Mouse (Mus musculus): Measurements from ENCODE around the gene Kctd12b. TPM values are rescaled to one million over a fixed set of nuclear protein-coding genes. Genes with fewer than 3 reads are reported as not detected.
"Not testable (repeated sequence)": the region's sequence is repeated elsewhere in the genome, so short reads cannot be mapped to it uniquely, and the experiment has no call there.

Kctd12b gene
- total RNA-seq (2017): 4.7 and 6.2 TPM in 2 replicates

GRCm38 (mm10) chrX:153695782-153696395 lies at the start of gene Kctd12b:
TSS of gene Kctd12b (minus strand) at chrX:153696391.
- peak; percentile 84 to 90 for ATAC-seq (replicated peaks in 1 of 2; ENCODE audit: insufficient read depth in 1 of 2, low FRiP score in 2 of 2, low TSS enrichment in 1 of 2, low read depth in 1 of 2, poor library complexity in 2 of 2, severe bottlenecking in 2 of 2)

- no peak for ATAC-seq (replicated peaks in 1 of 2; ENCODE audit: insufficient read depth in 1 of 2, low FRiP score in 2 of 2, low TSS enrichment in 1 of 2, low read depth in 1 of 2, poor library complexity in 2 of 2, severe bottlenecking in 2 of 2)
These were observed 46.3 kb upstream of the Kctd12b start for GRCm38 (mm10) chrX:153742493-153742892.

- no peak for ATAC-seq (replicated peaks in 1 of 2; ENCODE audit: insufficient read depth in 1 of 2, low FRiP score in 2 of 2, low TSS enrichment in 1 of 2, low read depth in 1 of 2, poor library complexity in 2 of 2, severe bottlenecking in 2 of 2)
These were observed 39.5 kb upstream of the Kctd12b start for GRCm38 (mm10) chrX:153735697-153736096.

- no peak for ATAC-seq (replicated peaks in 1 of 2; ENCODE audit: insufficient read depth in 1 of 2, low FRiP score in 2 of 2, low TSS enrichment in 1 of 2, low read depth in 1 of 2, poor library complexity in 2 of 2, severe bottlenecking in 2 of 2)
These were observed 28.2 kb upstream of the Kctd12b start for GRCm38 (mm10) chrX:153724400-153724799.

GRCm38 (mm10) chrX:153723110-153723916 lies 27.1 kb upstream of the Kctd12b start, which contains the start of gene Nbdy:
TSS of gene Nbdy (plus strand) at chrX:153723590.
- ATAC-seq (replicated peaks in 1 of 2; ENCODE audit: insufficient read depth in 1 of 2, low FRiP score in 2 of 2, low TSS enrichment in 1 of 2, low read depth in 1 of 2, poor library complexity in 2 of 2, severe bottlenecking in 2 of 2): peak; percentile 97 to 99

GRCm38 (mm10) chrX:153719602-153720001 lies 23.4 kb upstream of the Kctd12b start:
- peak in 1 of 2 experiments; percentile 37; a peak in 1 of 4 replicates for ATAC-seq (replicated peaks in 1 of 2; ENCODE audit: insufficient read depth in 1 of 2, low FRiP score in 2 of 2, low TSS enrichment in 1 of 2, low read depth in 1 of 2, poor library complexity in 2 of 2, severe bottlenecking in 2 of 2)

- ATAC-seq (replicated peaks in 1 of 2; ENCODE audit: insufficient read depth in 1 of 2, low FRiP score in 2 of 2, low TSS enrichment in 1 of 2, low read depth in 1 of 2, poor library complexity in 2 of 2, severe bottlenecking in 2 of 2): no peak
These were observed 20.5 kb upstream of the Kctd12b start for GRCm38 (mm10) chrX:153716716-153717115.

GRCm38 (mm10) chrX:153707735-153708134 lies 11.5 kb upstream of the Kctd12b start:
- no peak for ATAC-seq (replicated peaks in 1 of 2; ENCODE audit: insufficient read depth in 1 of 2, low FRiP score in 2 of 2, low TSS enrichment in 1 of 2, low read depth in 1 of 2, poor library complexity in 2 of 2, severe bottlenecking in 2 of 2)

- no peak for ATAC-seq (replicated peaks in 1 of 2; ENCODE audit: insufficient read depth in 1 of 2, low FRiP score in 2 of 2, low TSS enrichment in 1 of 2, low read depth in 1 of 2, poor library complexity in 2 of 2, severe bottlenecking in 2 of 2)
These were observed 4.3 kb upstream of the Kctd12b start for GRCm38 (mm10) chrX:153700463-153700862.

- ATAC-seq (replicated peaks in 1 of 2; ENCODE audit: insufficient read depth in 1 of 2, low FRiP score in 2 of 2, low TSS enrichment in 1 of 2, low read depth in 1 of 2, poor library complexity in 2 of 2, severe bottlenecking in 2 of 2): not testable (repeated sequence)
These were observed 28.0 kb downstream of the Kctd12b start for GRCm38 (mm10) chrX:153668233-153668632.

- ATAC-seq (replicated peaks in 1 of 2; ENCODE audit: insufficient read depth in 1 of 2, low FRiP score in 2 of 2, low TSS enrichment in 1 of 2, low read depth in 1 of 2, poor library complexity in 2 of 2, severe bottlenecking in 2 of 2): peak; percentile 76 to 86
These were observed 31.3 kb downstream of the Kctd12b start for GRCm38 (mm10) chrX:153664903-153665302.

- ATAC-seq (replicated peaks in 1 of 2; ENCODE audit: insufficient read depth in 1 of 2, low FRiP score in 2 of 2, low TSS enrichment in 1 of 2, low read depth in 1 of 2, poor library complexity in 2 of 2, severe bottlenecking in 2 of 2): no peak
These were observed 39.2 kb downstream of the Kctd12b start for GRCm38 (mm10) chrX:153656949-153657348.

- no peak for ATAC-seq (replicated peaks in 1 of 2; ENCODE audit: insufficient read depth in 1 of 2, low FRiP score in 2 of 2, low TSS enrichment in 1 of 2, low read depth in 1 of 2, poor library complexity in 2 of 2, severe bottlenecking in 2 of 2)
These were observed 55.6 kb downstream of the Kctd12b start for GRCm38 (mm10) chrX:153640615-153641014.

GRCm38 (mm10) chrX:153636247-153636646 lies 59.9 kb downstream of the Kctd12b start:
- ATAC-seq (replicated peaks in 1 of 2; ENCODE audit: insufficient read depth in 1 of 2, low FRiP score in 2 of 2, low TSS enrichment in 1 of 2, low read depth in 1 of 2, poor library complexity in 2 of 2, severe bottlenecking in 2 of 2): peak; percentile 59 to 66; a peak in 3 of 4 replicates

Other genes with a start within 250 kb of the Kctd12b start
- 7.2 and 11.5 TPM in 2 replicates for gene Ubqln2, start 198.2 kb downstream of the Kctd12b start, total RNA-seq (2017)
- not detected in 2 replicates for gene Cypt3, start 137.8 kb downstream of the Kctd12b start, total RNA-seq (2017)
- 39.9 and 46.3 TPM in 2 replicates for gene Nbdy, start 27.2 kb upstream of the Kctd12b start, total RNA-seq (2017)
- gene Spin2c, start 135.8 kb upstream of the Kctd12b start, total RNA-seq (2017): 1.3 and 2.3 TPM in 2 replicates

Measured in hematopoietic stem cell, adult 5-6 weeks (primary cell).